Mouse (Mus musculus) liver, postnatal 0 days (tissue): ENCODE results near the gene Spata3.
A peak's percentile ranks its signal among the peaks of the same experiment; 100 is the strongest.

Experiments used
- CTCF ChIP-seq: sonication (generic); IDR thresholded peaks from 2 replicates; pipeline ENCODE4 v1.5.1; 2016; ENCODE audit warnings: antibody characterized with exemption, low read depth
- EP300 ChIP-seq: IDR thresholded peaks from 2 replicates; pipeline ENCODE4 v1.6.1; 2016; ENCODE audit warnings: antibody characterized with exemption, low read depth, mild to moderate bottlenecking

GRCm38 (mm10) chr1:86062523-86062922 is 45.9 kb downstream of the Spata3 start:
- peak; percentile 51 for TF ChIP-seq CTCF
- TF ChIP-seq EP300: no peak
